Mouse (Mus musculus): Measurements from ENCODE around the gene Vpreb3. TPM values are rescaled to one million over a fixed set of nuclear protein-coding genes. Genes with fewer than 3 reads are reported as not detected.

The Vpreb3 gene
- polyA plus RNA-seq (2017; shearing (Covaris generic)) = under 1 TPM in 1 of 3 experiments, not detected in 2; 0.99 TPM

DNA sequence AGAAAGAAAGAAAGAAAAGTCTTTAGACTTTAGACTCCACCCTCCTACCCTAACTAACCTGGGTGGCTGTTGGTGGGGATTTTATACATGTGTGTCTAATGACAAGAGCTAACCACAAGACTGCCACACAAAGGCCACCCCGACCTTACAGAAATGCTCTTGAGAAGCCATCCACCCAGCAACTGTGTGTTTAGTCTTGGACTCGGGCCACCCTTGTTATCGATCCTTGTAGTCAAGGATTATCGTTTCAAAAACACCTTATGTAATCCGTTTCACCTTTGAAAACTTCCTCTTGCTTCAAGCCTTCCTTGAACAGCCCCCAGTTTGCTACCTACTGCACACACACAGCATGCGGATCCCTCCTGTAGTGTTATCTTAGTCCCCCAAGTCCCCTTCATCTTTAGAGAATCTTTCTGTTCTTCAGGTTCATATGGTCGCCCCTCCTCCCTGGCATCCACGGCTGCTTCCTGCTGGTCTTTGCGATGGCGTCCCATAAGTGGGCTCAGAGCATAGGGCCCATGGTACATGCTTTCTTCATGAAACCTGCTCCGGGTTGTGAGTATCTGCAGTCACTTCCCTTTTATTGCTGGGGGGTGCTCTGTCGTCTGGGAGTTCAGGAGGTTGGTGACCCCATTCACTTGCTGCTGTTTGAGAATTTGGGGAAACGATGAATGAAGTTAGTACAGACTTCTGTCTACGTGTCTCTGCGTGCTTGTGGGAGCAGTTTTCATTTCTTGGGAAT lies at the start of gene Vpreb3:
Gene Vpreb3, plus strand, starts transcription at position 322 of the 742 bp plus-strand sequence.
- no peak for ATAC-seq

DNA sequence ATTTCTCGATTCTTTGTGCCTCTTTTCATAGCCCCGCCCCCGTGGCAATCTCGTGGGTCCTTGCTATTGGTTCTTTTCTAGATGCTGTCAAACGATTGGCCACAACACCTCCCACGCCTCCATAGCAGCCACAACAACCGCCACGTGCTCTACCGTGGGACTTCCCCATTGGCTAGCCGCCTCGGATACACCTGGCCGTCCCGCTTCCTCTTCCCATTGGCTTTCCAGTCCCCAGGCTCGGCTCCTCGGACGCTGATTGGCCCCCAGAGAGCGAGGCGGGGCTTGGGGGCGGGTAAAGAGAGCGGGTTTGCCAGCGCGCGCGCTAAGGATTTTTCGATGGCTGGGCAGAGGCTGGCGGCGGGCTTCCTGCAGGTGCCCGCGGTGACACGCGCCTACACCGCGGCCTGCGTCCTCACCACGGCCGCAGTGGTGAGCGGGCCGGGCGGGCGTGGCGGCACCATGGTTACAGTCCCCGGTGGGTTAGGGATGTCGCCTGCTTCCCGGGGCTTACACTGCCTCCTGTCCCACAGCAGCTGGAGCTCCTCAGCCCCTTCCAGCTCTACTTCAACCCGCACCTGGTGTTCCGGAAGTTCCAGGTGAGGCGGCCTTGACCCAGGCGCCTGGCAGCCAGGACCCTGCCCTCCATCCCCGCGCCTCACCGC lies 49.6 kb upstream of the Vpreb3 start, which contains the start of gene Derl3:
Gene Derl3, plus strand, starts transcription at position 325 of the 662 bp plus-strand sequence.
- peak; percentile 99 for ATAC-seq

DNA sequence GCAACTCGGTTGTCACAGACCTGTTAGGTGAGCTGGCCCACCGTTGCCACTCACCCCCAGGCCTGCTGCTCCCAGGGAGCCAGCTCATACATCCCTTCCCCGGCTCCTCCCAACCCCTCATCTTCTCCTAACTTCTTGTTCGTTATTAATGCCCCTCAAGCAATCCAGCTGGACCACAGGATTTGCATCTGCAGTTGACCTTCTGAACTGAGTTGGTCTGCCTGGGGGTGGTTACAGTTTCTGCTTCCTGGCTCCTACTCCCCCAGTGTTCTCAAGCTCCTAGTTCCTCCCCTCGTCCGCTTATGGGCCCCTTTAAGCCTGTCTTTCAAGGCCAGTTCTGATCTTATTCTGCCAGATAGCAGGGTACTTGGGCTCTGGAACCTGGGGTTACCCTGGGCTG lies 48.3 kb upstream of the Vpreb3 start:
- no peak for ATAC-seq

DNA sequence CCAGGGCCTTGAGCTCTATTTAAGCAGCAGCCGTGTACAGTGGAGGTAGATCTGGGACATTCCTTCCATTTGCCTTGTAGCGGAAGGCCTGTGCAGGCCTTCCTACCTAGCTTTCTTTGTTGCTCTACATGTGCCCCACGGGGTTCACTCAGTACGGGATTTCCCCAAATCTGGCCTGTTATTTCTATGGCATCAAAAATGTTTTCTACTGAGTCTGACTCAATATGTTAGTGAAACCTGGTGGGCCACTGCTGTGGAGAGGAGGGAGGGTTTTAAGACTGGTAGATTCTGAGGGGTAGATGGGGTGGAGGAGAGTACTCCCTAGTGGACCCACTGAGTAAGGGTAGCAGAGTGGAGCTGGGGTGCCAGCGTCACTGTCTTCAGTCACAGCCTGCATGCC lies 47.1 kb upstream of the Vpreb3 start:
- ATAC-seq = no peak

DNA sequence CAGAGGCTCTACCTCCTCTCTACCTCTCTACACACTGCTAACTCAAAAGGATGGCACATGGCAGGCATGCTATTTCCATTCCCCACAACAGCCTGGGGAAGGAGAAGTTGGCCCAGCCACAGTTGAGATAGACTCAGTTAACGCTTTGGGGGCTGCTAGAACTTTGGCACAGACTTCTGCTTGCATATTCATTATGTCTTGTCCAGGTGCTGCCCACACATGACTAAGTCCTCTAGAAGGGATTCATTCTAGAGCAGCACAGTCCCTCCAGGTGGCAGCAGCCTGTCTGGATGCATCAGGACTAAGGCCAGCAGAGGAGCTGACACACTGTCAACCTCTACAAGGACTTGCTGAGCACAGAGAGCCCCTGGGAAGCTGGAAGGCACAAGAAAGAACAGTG lies 46.6 kb upstream of the Vpreb3 start:
- ATAC-seq = no peak

DNA sequence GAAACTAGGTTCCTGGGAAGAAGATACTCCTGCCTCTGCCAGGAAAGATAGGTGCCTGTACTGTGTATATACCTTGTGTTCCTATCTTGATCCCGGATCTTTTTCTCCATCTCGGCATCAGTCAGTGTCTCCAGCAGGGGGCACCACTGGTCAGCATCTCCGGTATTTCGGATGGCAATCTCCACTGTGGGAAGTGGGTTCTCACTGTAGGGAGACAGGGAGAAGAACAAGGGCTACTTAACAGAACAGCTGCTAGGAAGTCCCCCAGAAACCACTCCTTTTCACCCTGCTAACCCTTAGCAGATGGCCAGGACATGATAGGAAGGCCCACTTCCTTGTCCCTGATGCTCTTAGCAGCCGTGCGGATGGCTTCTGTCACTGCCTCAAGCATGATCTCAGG lies 45.5 kb upstream of the Vpreb3 start:
- ATAC-seq = no peak

DNA sequence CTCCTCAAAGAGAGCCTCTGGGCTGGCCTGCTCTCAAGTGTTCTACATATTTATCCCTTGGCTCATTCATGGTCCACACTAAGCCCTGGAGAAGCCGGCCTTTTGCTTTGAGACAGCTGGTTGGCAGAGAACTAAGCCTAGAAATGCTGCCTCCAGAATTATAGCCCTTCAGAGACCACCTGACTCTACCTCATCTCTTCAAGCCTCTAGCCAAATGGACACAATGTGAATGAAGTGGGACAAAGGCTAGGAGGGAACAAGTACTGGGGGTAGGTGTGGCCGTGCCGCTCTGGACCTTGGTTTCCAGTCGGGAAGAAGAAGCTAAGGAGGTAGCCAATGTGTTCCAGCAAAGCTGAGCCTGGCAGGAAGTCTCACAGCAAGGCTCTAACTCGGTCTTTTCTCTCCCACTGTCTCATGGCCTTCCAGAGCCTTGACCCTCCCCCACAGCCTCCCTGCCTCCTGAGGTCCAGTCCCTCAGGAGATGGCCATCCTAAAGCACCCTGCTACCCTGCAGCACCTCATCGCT lies 44.8 kb upstream of the Vpreb3 start:
- ATAC-seq = no peak

DNA sequence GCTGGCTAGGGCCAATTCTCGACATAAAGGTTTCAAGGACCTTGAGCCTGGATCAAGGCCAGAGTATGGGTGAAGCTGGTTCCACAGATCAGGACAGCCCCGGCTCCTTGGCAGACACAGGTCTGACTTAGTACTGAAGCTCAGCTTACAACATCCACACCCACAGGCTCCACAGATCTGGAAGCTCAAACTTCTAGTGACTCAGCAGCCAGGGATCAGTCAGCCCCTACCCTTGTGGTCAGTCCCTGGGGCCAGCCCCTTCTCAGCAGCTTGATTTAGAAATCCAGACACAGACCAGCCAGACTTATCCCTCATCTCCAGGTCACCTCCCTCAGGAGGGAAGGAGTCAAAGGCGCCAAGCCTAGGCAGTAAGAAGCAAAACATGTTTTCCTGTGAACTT lies 44.0 kb upstream of the Vpreb3 start:
- no peak for ATAC-seq

DNA sequence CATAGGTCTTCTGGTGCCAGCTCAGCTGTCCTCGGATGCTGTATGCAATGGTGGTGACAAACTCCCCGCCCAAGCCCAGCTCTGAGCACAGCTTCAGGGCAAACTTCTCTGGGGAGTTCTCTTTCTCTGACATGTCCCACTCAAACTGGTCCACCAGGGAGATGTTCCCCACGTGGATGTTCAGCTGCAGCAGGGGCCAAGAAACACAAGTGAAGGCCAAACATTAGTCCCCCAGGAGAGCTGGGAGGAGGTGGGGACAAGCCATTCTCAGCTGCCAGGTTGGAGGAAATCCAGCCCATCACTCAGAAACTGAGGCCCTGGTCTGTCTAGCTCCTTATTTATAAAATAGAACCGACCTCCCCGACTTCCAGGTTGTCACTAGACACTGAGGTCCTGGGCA lies 38.5 kb upstream of the Vpreb3 start:
- ATAC-seq = no peak

DNA sequence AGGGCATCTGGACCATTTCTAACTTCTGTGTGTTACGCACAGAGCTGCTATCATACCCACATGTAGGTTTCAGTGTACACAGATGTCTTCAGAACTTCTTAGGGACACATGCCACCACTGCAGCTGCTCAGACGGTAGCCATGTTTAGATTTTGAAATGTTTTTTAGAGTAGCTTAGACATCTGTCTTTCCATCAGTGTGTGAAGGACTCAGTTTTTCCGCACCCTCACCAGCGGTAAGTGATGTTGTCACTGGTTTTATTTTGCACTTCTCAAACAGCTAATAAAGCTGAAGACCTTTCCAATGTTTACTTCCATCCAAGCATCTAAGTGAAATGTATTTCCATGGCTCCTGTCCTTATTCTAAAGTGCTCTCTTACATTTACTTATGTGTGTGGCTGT lies 36.0 kb upstream of the Vpreb3 start:
- ATAC-seq = no peak

DNA sequence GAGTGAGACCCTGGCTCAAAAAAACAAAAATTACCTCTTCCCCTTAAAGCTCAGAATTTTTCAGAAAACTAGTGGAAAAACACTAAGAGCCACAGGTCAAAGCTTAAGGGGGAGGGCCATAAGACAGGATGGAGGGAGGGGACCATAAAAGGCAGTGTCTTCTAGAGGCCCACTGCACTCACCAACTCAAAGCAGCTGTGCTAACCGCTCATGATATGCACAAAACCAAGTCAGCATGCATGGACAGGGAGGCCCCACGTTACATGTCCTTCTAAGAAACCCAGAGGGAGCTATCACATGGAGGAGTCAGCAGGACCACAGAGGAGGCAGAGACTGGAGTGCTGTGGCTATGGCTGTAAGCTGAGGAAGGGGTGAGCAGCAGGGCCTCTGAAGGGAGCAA lies 32.2 kb upstream of the Vpreb3 start:
- no peak for ATAC-seq

DNA sequence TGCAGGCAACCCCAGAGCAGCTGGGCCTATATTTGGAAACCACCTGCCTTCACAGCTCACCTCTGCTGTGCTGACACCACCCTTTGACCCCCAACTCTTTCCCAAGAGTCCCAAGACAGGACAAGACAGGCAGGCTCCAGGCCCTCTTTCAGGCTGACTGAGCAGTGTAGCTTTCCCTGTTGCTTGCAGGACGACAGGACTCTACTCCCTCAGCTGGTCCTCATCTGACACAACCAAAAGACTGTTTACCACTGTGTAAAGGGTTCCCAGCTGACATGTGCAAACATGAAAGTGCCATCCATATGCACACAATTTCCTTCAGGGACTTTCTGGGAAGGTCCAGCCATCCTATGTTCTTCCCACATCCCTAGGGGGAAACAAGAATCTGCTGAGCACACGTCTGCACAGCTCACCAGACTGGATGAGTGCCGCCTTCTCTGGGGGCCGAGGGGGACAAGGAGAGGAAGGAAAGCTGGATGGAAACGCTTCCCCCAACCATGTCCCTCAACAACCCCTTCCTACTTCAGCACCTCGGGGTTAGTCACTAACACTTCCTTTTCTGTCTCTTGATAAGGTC lies 29.8 kb upstream of the Vpreb3 start:
- no peak for ATAC-seq

DNA sequence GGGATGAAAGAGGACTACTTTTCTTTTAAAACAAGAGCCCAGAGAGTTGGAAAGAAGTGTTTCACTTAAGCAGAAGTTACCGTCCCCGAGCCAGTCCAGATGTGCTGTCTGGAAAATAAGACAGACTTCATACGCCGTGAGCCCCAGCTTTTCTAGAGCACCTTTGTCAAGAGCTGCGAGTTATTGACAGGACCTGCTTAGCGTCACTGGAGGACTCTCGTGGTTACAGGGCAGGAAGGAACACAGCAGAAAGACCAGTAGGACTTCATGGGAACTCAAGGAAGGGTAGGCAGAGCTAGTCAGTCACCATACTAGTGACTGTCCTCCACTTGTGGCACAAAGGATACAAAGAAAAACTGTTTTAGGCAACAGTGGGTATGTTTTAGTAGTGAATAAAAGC lies 27.3 kb upstream of the Vpreb3 start:
- ATAC-seq = no peak

DNA sequence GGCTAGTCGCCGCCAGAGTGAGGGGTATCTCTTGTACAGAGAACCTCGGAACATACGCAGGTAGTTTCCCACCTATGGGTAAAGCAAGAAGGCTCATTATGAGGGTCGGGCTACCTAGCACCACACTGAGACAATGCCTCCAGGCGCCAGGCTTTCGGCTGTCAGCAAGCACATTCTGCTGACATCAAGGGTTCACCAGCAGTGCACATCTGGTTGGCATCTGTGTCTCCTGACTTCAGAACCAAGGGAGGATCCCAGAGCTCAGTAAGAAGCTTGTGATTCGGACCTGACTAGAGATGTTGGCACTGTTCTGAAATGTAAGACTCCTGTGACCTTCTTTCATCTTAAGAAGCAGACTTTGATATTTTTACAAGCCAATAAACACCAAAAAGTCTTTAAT lies 26.0 kb upstream of the Vpreb3 start:
- no peak for ATAC-seq

DNA sequence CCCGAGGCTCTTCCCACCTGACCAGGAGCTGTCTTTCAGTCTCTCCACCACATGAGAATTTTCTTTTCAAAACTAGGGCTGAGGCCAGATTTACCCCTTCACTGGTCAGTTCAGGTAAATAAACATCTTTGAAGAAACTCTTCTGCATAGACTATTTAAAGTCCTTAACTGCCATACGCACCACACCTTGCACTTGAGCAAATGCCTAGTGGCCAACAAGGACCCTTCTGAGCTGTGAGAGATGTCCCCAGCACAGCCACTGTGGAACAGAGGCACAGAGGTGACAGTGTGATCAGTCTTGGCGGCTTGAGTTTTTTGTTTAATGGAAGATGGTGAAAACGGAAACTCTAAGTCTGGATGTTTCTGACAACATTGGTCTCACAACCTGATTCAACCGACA lies 23.8 kb upstream of the Vpreb3 start:
- no peak for ATAC-seq

DNA sequence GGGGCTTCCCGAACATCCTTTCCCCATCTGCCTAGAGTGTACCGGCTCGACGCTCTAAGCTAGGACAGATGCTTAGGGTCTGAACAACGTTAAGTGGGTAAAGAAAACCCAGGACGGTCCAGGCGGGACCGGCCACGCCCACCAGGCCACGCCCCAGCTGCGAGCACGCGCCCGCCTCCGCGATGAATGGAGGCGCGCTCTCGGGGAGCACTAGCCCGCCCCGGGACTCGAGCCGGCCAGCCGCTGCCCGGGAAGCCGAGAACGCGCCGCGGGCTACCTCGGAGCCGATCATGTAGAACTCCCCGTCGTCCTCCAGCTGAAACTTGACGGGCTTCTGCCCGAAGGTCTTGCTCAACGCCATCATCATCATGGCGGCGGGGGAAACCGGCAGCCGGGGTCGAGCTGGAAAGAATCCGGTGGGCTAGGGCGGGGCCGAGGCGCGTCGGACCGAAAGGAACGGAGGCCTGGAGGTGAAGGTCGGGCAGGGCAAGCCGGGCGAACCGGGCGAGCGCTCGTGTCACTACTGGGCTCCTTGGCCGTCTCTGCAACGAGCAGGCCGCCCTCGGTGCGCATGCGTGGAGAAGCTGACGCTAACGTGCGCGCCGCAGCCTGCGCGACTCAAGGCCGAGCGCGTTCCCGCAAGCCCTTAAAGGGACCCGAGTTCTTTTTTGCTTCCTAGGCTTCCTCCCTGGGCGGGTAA lies 21.7 kb upstream of the Vpreb3 start, which contains the start of gene Smarcb1:
Gene Smarcb1, minus strand, starts transcription at position 592 of the 700 bp plus-strand sequence.
- ATAC-seq = peak; percentile 89

DNA sequence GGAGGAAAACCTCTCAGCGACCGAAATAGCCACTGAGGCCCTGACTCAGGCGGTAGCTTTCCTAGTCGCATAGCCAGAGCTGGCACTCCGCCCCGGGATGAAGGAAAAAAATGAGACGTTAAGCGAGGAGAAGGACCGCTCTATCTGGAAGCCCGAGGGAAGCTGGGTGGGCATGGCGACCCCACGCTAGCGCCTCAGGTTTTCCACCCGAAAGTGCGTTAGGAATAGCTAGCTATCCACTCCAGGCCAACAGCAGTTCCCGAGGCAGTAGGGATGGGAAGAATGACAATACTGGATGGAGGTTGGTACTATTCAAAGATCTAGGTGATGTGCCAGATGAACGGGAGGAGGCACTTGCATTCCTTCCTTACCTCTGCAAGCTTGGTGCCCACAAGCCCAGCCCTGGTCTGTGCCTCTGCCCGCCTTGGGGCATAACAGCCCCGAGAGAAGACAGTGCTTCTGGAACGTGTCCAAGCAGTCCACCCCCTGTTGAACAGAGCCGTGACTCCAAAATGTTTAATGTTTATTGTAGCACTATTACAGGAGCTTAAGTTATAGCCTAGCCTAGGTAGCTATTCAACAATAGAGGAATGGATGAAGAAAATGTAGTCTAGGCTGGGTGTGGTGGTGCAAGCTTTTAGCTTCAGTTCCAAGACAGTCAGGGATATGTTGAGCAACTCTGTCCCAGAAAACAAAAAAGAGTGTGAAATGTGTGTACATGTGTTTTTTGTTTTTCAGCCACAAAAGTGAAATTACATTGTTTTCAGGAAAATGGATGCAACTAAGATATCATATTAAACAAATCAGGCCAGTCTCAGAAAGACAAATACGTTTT lies 20.9 kb upstream of the Vpreb3 start:
- ATAC-seq = peak; percentile 19

DNA sequence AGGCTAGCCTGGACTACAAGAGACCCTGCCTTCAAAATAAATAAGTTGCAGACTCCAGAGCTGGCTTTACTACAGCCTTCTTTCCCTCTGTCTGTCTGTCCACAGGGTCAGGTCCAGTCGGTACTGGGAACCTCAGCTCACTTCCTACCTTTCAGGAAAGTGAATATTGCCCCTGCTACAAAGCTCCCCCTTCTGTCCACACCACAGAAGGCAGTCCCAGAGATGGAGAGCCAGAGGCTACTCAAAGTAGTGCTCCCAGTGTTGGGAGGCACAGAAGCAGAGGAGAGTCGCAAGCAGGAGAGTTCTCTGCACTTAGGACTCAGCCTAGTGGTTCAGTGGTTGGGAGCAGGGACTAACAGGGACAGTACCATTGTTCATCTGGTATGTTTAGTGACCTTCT lies 18.5 kb upstream of the Vpreb3 start:
- no peak for ATAC-seq

DNA sequence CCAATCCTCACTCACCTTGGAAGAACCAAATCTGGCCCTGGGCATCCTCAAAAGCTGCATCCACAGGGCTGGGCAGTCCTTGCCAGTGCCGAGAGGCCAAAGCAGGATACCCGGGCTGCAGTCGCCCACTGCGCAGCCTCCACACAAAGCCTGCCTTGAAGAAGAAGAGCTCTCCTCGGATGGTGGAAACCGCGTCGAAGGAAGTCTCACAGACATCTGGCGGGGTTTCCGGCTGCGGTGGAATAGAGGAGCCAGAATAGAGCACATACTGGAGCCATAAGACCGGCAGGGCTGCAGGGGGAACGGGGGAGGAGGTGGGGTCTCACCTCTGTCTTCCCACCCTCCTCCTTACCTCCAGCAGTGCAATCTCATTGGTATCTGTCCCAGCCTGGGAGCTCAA lies 16.5 kb upstream of the Vpreb3 start:
- ATAC-seq = peak; percentile 30

DNA sequence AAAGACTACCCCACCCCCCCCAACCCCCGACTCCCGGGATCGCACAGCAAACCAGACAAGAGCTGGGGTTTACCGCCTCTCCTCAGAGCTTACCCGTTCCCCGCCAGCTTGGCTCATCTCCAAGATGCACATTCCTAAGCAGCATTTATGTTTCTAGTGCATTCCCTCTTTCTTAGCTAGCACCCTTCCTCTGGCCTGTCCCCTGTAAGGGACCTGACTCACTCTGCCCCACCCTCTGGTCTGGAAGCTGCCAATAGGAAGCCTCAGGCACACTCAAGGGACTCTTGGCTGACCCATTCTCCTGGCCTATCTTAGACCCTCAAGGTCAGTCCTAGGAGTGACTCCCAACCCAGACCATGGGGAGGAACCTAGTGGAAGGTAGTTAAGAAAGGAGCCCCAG lies 12.6 kb upstream of the Vpreb3 start:
- no peak for ATAC-seq

DNA sequence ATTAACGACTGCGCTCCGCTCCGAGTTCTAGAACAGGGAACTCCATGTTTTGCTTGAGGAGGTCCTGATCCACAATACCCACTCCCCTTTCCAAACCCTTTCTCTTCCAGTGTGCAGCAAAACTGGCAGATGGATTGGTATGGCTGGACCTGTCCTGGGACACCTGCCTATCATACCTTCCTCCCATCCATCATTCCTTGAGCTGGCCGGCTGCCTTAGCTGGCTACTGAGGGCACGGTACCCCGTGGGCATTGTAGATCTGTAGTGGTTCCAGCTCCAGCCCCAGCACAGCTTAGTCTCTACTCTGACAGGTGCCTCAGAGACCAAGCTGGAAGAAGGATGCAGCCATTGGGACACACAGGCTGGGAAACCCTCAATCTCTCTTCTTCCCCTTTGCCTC lies 11.5 kb upstream of the Vpreb3 start:
- ATAC-seq = no peak

DNA sequence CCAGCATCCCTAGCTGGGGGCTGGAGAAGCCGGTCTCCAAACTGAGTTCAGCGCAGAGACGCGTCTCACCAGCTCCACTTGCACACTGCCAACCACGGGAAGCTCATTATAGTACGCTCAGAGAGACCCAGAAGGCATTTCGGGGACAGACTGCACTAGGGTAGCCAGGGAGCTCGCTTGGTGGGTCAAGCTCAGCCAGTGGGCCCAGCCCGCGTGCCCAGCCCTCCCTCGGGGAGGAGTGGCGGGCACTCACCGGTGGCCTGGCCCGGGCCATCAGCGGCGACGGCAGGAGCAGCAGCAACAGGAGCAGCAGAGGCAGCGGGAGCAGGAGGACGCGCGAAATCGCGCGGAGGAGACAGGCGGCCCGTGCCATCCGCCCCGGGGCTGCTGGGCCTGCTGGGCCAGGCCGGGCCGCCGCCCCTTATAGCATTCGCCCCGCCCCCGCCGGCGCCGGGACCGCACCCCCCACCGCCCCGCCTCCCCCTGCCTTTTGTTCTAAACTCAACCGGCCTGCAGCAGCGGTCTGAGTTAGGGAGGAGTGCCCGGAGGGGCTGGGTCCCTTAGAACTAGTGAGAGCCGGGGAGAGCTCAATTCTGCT lies 10.7 kb upstream of the Vpreb3 start:
- peak; percentile 39 for ATAC-seq
